ENCODE assay signal across 9 mouse cellular contexts in the genomic region with DNA sequence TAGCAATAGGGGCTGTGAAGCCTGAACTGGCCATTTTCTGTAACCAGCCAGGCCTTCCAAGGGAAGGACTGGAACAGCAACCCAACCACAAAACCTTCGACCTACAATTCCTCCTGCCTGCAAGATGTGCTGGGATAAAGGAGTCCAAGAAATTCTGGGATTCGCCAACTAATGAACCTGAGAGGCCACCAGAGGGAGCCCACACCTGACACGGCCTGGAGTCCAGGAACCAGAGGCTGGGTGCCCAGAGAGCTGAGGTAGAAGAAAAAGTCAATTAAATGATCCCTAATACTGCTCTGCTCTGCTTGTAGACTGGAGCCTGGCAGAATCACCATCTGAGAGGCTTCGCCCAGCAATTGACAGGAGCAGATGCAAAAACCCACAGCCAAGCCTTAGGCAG. TPM values are rescaled to one million over a fixed set of nuclear protein-coding genes. Genes with fewer than 3 reads are reported as not detected.
DNase-seq lines count a peak whose midpoint lies in the region; ATAC-seq and TF ChIP-seq lines count a peak whose summit lies in the region.
"Had no signal": no experiment of that assay in that cellular context is flagged by ENCODE, and none has a peak within 500 bp of the region (broad histone marks: within the 10 kb centered on the region; RNA-seq: fewer than 3 reads in every experiment).

No protein-coding gene starts in this region.

- H3K4me1 ChIP-seq in testis, adult 2 months (ENCODE audit: control insufficient read depth, insufficient read depth, low read length): peaks cover 15% of the 10 kb centered on the region
- no peaks in the 10 kb centered on the region for H3K4me1 ChIP-seq in embryonic facial prominence, embryonic 11.5 days (ENCODE audit: control insufficient read depth, insufficient read depth, low read length)

- no peak overlapping the region for H3K4me2 ChIP-seq in embryonic facial prominence, embryonic 11.5 days (ENCODE audit: low read depth, low read length)

- intact Hi-C loops in heart, postnatal 10 days (cut with DNase I): no loop called here
- intact Hi-C loops in heart, postnatal 25 days (cut with DNase I): no loop called here

- peak; percentile 48 to 63 for DNase-seq in heart, postnatal 10 days
- DNase-seq in heart, postnatal 25 days (ENCODE audit: low spot score): no peak
- no peak for DNase-seq in testis, postnatal 14 days (ENCODE audit: low spot score)
- DNase-seq in embryonic facial prominence, embryonic 11.5 days (ENCODE audit: low spot score): peak; percentile 68
- DNase-seq in retina, embryonic 14.5 days (ENCODE audit: low spot score): peak; percentile 65
- no peak for DNase-seq in heart, adult 9 months (ENCODE audit: low spot score in 2 of 2)

- no peak for TF ChIP-seq POLR2A in testis, adult 2 months (IDR thresholded peaks at IDR 0.05; ENCODE audit: control insufficient read depth, low read depth, low read length)

- no peak overlapping the region for H3K27ac ChIP-seq in testis, adult 2 months (ENCODE audit: control insufficient read depth, insufficient read depth, low read depth, low read length)
- H3K27ac ChIP-seq in embryonic facial prominence, embryonic 11.5 days (replicated peaks; ENCODE audit: low read depth, low read length): no peak overlapping the region

- TF ChIP-seq CTCF in testis, adult 2 months (IDR thresholded peaks at IDR 0.05; ENCODE audit: control insufficient read depth, insufficient read depth, insufficient replicate concordance, low read depth, low read length): 0 out of 2 replicates have a peak, but pooled peaks have one; percentile 3

- peaks cover 15% of the 10 kb centered on the region for H3K27me3 ChIP-seq in testis, adult 2 months (ENCODE audit: control insufficient read depth, insufficient read depth, low read length)
- peaks cover 12% of the 10 kb centered on the region for H3K27me3 ChIP-seq in embryonic facial prominence, embryonic 11.5 days (ENCODE audit: control insufficient read depth, insufficient read depth, low read length)

- WGBS in embryonic facial prominence, embryonic 11.5 days: 15% methylated on average over 4 of the region's 4 CpGs

- no peak overlapping the region for H3K9ac ChIP-seq in embryonic facial prominence, embryonic 11.5 days (replicated peaks; ENCODE audit: low read length)

- H3K4me3 ChIP-seq in testis, adult 2 months (ENCODE audit: control insufficient read depth, low read depth, low read length): no peak overlapping the region
- H3K4me3 ChIP-seq in embryonic facial prominence, embryonic 11.5 days (ENCODE audit: low read depth, low read length): no peak overlapping the region

- no peaks in the 10 kb centered on the region for H3K36me3 ChIP-seq in testis, adult 2 months (ENCODE audit: control insufficient read depth, insufficient read depth, low read length)
- no peaks in the 10 kb centered on the region for H3K36me3 ChIP-seq in embryonic facial prominence, embryonic 11.5 days (replicated peaks; ENCODE audit: control insufficient read depth, insufficient read depth, low read depth, low read length)

- ATAC-seq in embryonic facial prominence, embryonic 11.5 days (replicated peaks; ENCODE audit: insufficient number of reproducible peaks, low FRiP score, low TSS enrichment, low read depth): no peak
- ATAC-seq in frontal cortex, adult (ENCODE audit: low TSS enrichment): no peak

- H3K9me3 ChIP-seq in embryonic facial prominence, embryonic 11.5 days (replicated peaks; ENCODE audit: control insufficient read depth, low read length): no peaks in the 10 kb centered on the region

RNA-seq across cellular contexts. Expression of gene Ifnlr1, which starts 2.5 kb away (rescaled TPM):
- total RNA-seq in heart, postnatal 10 days (2021): 1 to 10 TPM; 3.4 to 4.1 TPM
- 1 to 10 TPM; 2.8 TPM for total RNA-seq in heart, postnatal 25 days (2021)
- polyA plus RNA-seq in testis, adult 2 months (2012; rRNA removed): 0.43 and 0.67 TPM in 2 replicates
- polyA plus RNA-seq in embryonic facial prominence, embryonic 11.5 days (2014; fragmentation: Nextera tagmentation; extraction: Ambion mirVana): 0.59 and 0.70 TPM in 2 replicates

RNA-seq across cellular contexts. Expression of gene Il22ra1, which starts 44.4 kb away (rescaled TPM):
- under 1 TPM; 0.22 to 0.64 TPM for total RNA-seq in heart, postnatal 10 days (2021)
- under 1 TPM; 0.13 to 0.28 TPM for total RNA-seq in heart, postnatal 25 days (2021)
- 0.17 TPM in 1 of 2 replicates, not detected in the other for polyA plus RNA-seq in testis, adult 2 months (2012; rRNA removed)
- not detected in 2 replicates for polyA plus RNA-seq in embryonic facial prominence, embryonic 11.5 days (2014; fragmentation: Nextera tagmentation; extraction: Ambion mirVana)
- total RNA-seq: neutrophil, adult 5-6 weeks had no signal

Comparison
In these comparisons a context has a peak if more than half of its experiments do, and no peak if none do; other contexts are left out.
1. DNase-seq: peak in heart, postnatal 10 days (2 of 2), embryonic facial prominence, embryonic 11.5 days (single experiment) and retina, embryonic 14.5 days (single experiment); none in heart, postnatal 25 days (single experiment), testis, postnatal 14 days (single experiment) and heart, adult 9 months (0 of 2).